ENCODE assay signal across 15 mouse cellular contexts in genomic region chr1:191256566-191257350, GRCm38 (mm10). TPM values are rescaled to one million over a fixed set of nuclear protein-coding genes. Genes with fewer than 3 reads are reported as not detected.
DNase-seq lines count a peak whose midpoint lies in the region; ATAC-seq and TF ChIP-seq lines count a peak whose summit lies in the region.
"Had no signal": no experiment of that assay in that cellular context is flagged by ENCODE, and none has a peak within 500 bp of the region (broad histone marks: within the 10 kb centered on the region; RNA-seq: fewer than 3 reads in every experiment).

No protein-coding gene starts in this region.

- peaks cover 32% of the 10 kb centered on the region for H3K4me1 ChIP-seq in heart, embryonic 10.5 days
- peaks cover 58% of the 10 kb centered on the region for H3K4me1 ChIP-seq in embryonic facial prominence, embryonic 10.5 days
- H3K4me1 ChIP-seq in kidney, embryonic 16.5 days (ENCODE audit: insufficient read depth, low read length): peaks cover 8% of the 10 kb centered on the region; the same call in 1 of the 2 replicates
- H3K4me1 ChIP-seq in liver, postnatal 0 days (ENCODE audit: insufficient read depth): peaks cover 28% of the 10 kb centered on the region

- intact Hi-C loops in heart, postnatal 25 days (cut with DNase I): no loop called here

- H3K36me3 ChIP-seq in heart, embryonic 10.5 days: no peaks in the 10 kb centered on the region
- H3K36me3 ChIP-seq in embryonic facial prominence, embryonic 10.5 days (replicated peaks): no peaks in the 10 kb centered on the region
- no peaks in the 10 kb centered on the region for H3K36me3 ChIP-seq in kidney, embryonic 16.5 days (ENCODE audit: insufficient read depth, low read length)
- no peaks in the 10 kb centered on the region for H3K36me3 ChIP-seq in liver, postnatal 0 days (replicated peaks; ENCODE audit: insufficient read depth, low read length)
- H3K36me3 ChIP-seq: embryonic facial prominence, embryonic 13.5 days; midbrain, embryonic 10.5 days had no signal

- H3K9me3 ChIP-seq in heart, embryonic 10.5 days: no peaks in the 10 kb centered on the region
- no peaks in the 10 kb centered on the region for H3K9me3 ChIP-seq in embryonic facial prominence, embryonic 10.5 days
- H3K9me3 ChIP-seq in kidney, embryonic 16.5 days (ENCODE audit: low read length): no peaks in the 10 kb centered on the region
- no peaks in the 10 kb centered on the region for H3K9me3 ChIP-seq in liver, postnatal 0 days (ENCODE audit: low read length)
- H3K9me3 ChIP-seq: embryonic facial prominence, embryonic 13.5 days; midbrain, embryonic 10.5 days had no signal

- TF ChIP-seq EP300 in liver, postnatal 0 days (IDR thresholded peaks at IDR 0.05; ENCODE audit: low read depth): no peak

- no peak overlapping the region for H3K4me2 ChIP-seq in kidney, embryonic 16.5 days (replicated peaks; ENCODE audit: low read depth, low read length)
- H3K4me2 ChIP-seq in liver, postnatal 0 days (ENCODE audit: low read depth, low read length): no peak overlapping the region
- H3K4me2 ChIP-seq: embryonic facial prominence, embryonic 13.5 days had no signal

- no peak for DNase-seq in heart, embryonic 10.5 days (ENCODE audit: low spot score)
- no peak for DNase-seq in heart, postnatal 25 days (ENCODE audit: low spot score)
- DNase-seq in embryonic facial prominence, embryonic 10.5 days (ENCODE audit: low spot score): no peak
- DNase-seq in liver, postnatal 0 days: no peak
- no peak for DNase-seq in right cerebral cortex, postnatal 10 days (ENCODE audit: low spot score in 2 of 2)
- no peak for DNase-seq in Muller cell, postnatal 12 days (ENCODE audit: inconsistent ontology term)
- DNase-seq in ovary, postnatal 14 days (ENCODE audit: low spot score): no peak
- DNase-seq: cerebellum, adult 9-11 months; forebrain, postnatal 0 days; layer of hippocampus, postnatal 36 days; lung, adult 18-20 months had no signal

- WGBS in heart, embryonic 10.5 days: 61% methylated on average over 11 of the region's 11 CpGs
- 60% methylated on average over 11 of the region's 11 CpGs for WGBS in embryonic facial prominence, embryonic 10.5 days
- WGBS in kidney, embryonic 16.5 days: 60% methylated on average over 11 of the region's 11 CpGs
- 55% methylated on average over 11 of the region's 11 CpGs for WGBS in liver, postnatal 0 days (ENCODE audit: insufficient replicate concordance)

- no peak overlapping the region for H3K9ac ChIP-seq in kidney, embryonic 16.5 days (replicated peaks; ENCODE audit: low read length)
- no peak overlapping the region for H3K9ac ChIP-seq in liver, postnatal 0 days (replicated peaks)
- H3K9ac ChIP-seq: embryonic facial prominence, embryonic 13.5 days; forebrain, postnatal 0 days had no signal

- H3K4me3 ChIP-seq in heart, embryonic 10.5 days: no peak overlapping the region
- no peak overlapping the region for H3K4me3 ChIP-seq in embryonic facial prominence, embryonic 10.5 days
- no peak overlapping the region for H3K4me3 ChIP-seq in kidney, embryonic 16.5 days (ENCODE audit: low read length)
- no peak overlapping the region for H3K4me3 ChIP-seq in liver, postnatal 0 days (ENCODE audit: low read depth, low read length)
- H3K4me3 ChIP-seq: embryonic facial prominence, embryonic 13.5 days; midbrain, embryonic 10.5 days had no signal

- peak overlapping the region; percentile 12; the same call in 1 of the 2 replicates for H3K27ac ChIP-seq in heart, embryonic 10.5 days
- H3K27ac ChIP-seq in embryonic facial prominence, embryonic 10.5 days (replicated peaks): peak overlapping the region; percentile 26; the same call in 1 of the 2 replicates
- peak overlapping the region; percentile 44 for H3K27ac ChIP-seq in kidney, embryonic 16.5 days (ENCODE audit: low read length)
- peak overlapping the region; percentile 44; the same call in 1 of the 2 replicates for H3K27ac ChIP-seq in liver, postnatal 0 days (ENCODE audit: low read depth)
- H3K27ac ChIP-seq: embryonic facial prominence, embryonic 13.5 days; midbrain, embryonic 10.5 days had no signal

- TF ChIP-seq CTCF in liver, postnatal 0 days (IDR thresholded peaks at IDR 0.05; ENCODE audit: low read depth): no peak

- ATAC-seq in kidney, embryonic 16.5 days (ENCODE audit: low FRiP score, low TSS enrichment): no peak
- ATAC-seq in liver, postnatal 0 days: peak; percentile 68
- ATAC-seq: forebrain, postnatal 0 days; hindbrain, embryonic 16.5 days had no signal

- H3K27me3 ChIP-seq in heart, embryonic 10.5 days (ENCODE audit: insufficient read depth, poor library complexity, severe bottlenecking): no peaks in the 10 kb centered on the region
- peaks cover 6% of the 10 kb centered on the region; the same call in 1 of the 2 replicates for H3K27me3 ChIP-seq in embryonic facial prominence, embryonic 10.5 days (replicated peaks; ENCODE audit: low read depth, poor library complexity, severe bottlenecking)
- H3K27me3 ChIP-seq in kidney, embryonic 16.5 days (ENCODE audit: insufficient read depth, low read length): no peaks in the 10 kb centered on the region
- peaks cover 3% of the 10 kb centered on the region; the same call in 1 of the 2 replicates for H3K27me3 ChIP-seq in liver, postnatal 0 days (ENCODE audit: insufficient read depth, low read length)
- H3K27me3 ChIP-seq: embryonic facial prominence, embryonic 13.5 days had no signal

RNA-seq across cellular contexts. Expression of gene Atf3, which starts 38.9 kb away (rescaled TPM):
- 8.0 and 13.5 TPM in 2 replicates for polyA plus RNA-seq in heart, embryonic 10.5 days (2016; fragmentation: Nextera tagmentation; extraction: Ambion mirVana)
- 1 to 10 TPM; 4.9 to 6.0 TPM for total RNA-seq in heart, postnatal 25 days (2021)
- polyA plus RNA-seq in embryonic facial prominence, embryonic 10.5 days (2016; fragmentation: Nextera tagmentation; extraction: Ambion mirVana): 1.5 and 2.1 TPM in 2 replicates
- 4.1 and 4.4 TPM in 2 replicates for polyA plus RNA-seq in kidney, embryonic 16.5 days (2015; fragmentation: Nextera tagmentation; extraction: Ambion mirVana)
- polyA plus RNA-seq in liver, postnatal 0 days (2015; fragmentation: Nextera tagmentation; extraction: Ambion mirVana): 1.00 and 1.3 TPM in 2 replicates
